Mouse (Mus musculus): ENCODE measurements around the gene Gsta4.
"Not testable (repeated sequence)": the region's sequence is repeated elsewhere in the genome, so short reads cannot be mapped to it uniquely, and the experiment has no call there.

The Gsta4 gene

GRCm38 (mm10) chr9:78185686-78186085 lies 3.1 kb downstream of the Gsta4 start:
- DNase-seq: no peak

GRCm38 (mm10) chr9:78188910-78189309 lies 6.3 kb downstream of the Gsta4 start:
- DNase-seq: no peak

- DNase-seq: no peak
Observed at GRCm38 (mm10) chr9:78190651-78191634, 8.4 kb downstream of the Gsta4 start.

- peak; percentile 87 for DNase-seq
Observed at GRCm38 (mm10) chr9:78191736-78192135, 9.2 kb downstream of the Gsta4 start.

- peak; percentile 58 for DNase-seq
Observed at GRCm38 (mm10) chr9:78193902-78194597, 11.5 kb downstream of the Gsta4 start.

GRCm38 (mm10) chr9:78195034-78195433 lies 12.5 kb downstream of the Gsta4 start:
- no peak for DNase-seq

- no peak for DNase-seq
Observed at GRCm38 (mm10) chr9:78197801-78198200, 15.2 kb downstream of the Gsta4 start.

GRCm38 (mm10) chr9:78204194-78204593 lies 21.6 kb downstream of the Gsta4 start:
- no peak for DNase-seq

- no peak for DNase-seq
Observed at GRCm38 (mm10) chr9:78208956-78209355, 26.4 kb downstream of the Gsta4 start.

- no peak for DNase-seq
Observed at GRCm38 (mm10) chr9:78210079-78210478, 27.5 kb downstream of the Gsta4 start.

GRCm38 (mm10) chr9:78210821-78211220 lies 28.2 kb downstream of the Gsta4 start:
- DNase-seq: no peak

GRCm38 (mm10) chr9:78211521-78211920 lies 28.9 kb downstream of the Gsta4 start:
- no peak for DNase-seq

GRCm38 (mm10) chr9:78212341-78213049 lies 29.9 kb downstream of the Gsta4 start:
- DNase-seq: no peak

GRCm38 (mm10) chr9:78217074-78217473 lies 34.5 kb downstream of the Gsta4 start:
- no peak for DNase-seq

- no peak for DNase-seq
Observed at GRCm38 (mm10) chr9:78222616-78223015, 40.0 kb downstream of the Gsta4 start.

- DNase-seq: no peak
Observed at GRCm38 (mm10) chr9:78223221-78223902, 40.8 kb downstream of the Gsta4 start.

GRCm38 (mm10) chr9:78224418-78224817 lies 41.8 kb downstream of the Gsta4 start:
- no peak for DNase-seq

GRCm38 (mm10) chr9:78225304-78225703 lies 42.7 kb downstream of the Gsta4 start:
- DNase-seq: no peak

- no peak for DNase-seq
Observed at GRCm38 (mm10) chr9:78228122-78228521, 45.5 kb downstream of the Gsta4 start.

GRCm38 (mm10) chr9:78229658-78230057 lies 47.1 kb downstream of the Gsta4 start:
- not testable (repeated sequence) for DNase-seq

GRCm38 (mm10) chr9:78230461-78230860 lies 47.9 kb downstream of the Gsta4 start, which contains the start of gene Gsta1:
TSS of gene Gsta1 (plus strand) at chr9:78230656.
- not testable (repeated sequence) for DNase-seq

- not testable (repeated sequence) for DNase-seq
Observed at GRCm38 (mm10) chr9:78233121-78233695, 50.6 kb downstream of the Gsta4 start.

Measured in thymus, postnatal 4 days (tissue).